Mouse (Mus musculus): Measurements from ENCODE around the gene Smc1a.

Smc1a gene

GRCm38 (mm10) chrX:152016151-152017145 lies at the start of gene Smc1a, which contains the start of gene Ribc1:
Gene Smc1a (plus strand): TSS chrX:152016428.
Gene Ribc1 (minus strand): TSS chrX:152016295.
- peak; percentile 92 for DNase-seq (ENCODE audit: low read depth, low spot score)

GRCm38 (mm10) chrX:151999006-151999710 lies 17.1 kb upstream of the Smc1a start:
- no peak for DNase-seq (ENCODE audit: low read depth, low spot score)

- no peak for DNase-seq (ENCODE audit: low read depth, low spot score)
These were observed 15.0 kb upstream of the Smc1a start for GRCm38 (mm10) chrX:152001182-152001684.

DNA sequence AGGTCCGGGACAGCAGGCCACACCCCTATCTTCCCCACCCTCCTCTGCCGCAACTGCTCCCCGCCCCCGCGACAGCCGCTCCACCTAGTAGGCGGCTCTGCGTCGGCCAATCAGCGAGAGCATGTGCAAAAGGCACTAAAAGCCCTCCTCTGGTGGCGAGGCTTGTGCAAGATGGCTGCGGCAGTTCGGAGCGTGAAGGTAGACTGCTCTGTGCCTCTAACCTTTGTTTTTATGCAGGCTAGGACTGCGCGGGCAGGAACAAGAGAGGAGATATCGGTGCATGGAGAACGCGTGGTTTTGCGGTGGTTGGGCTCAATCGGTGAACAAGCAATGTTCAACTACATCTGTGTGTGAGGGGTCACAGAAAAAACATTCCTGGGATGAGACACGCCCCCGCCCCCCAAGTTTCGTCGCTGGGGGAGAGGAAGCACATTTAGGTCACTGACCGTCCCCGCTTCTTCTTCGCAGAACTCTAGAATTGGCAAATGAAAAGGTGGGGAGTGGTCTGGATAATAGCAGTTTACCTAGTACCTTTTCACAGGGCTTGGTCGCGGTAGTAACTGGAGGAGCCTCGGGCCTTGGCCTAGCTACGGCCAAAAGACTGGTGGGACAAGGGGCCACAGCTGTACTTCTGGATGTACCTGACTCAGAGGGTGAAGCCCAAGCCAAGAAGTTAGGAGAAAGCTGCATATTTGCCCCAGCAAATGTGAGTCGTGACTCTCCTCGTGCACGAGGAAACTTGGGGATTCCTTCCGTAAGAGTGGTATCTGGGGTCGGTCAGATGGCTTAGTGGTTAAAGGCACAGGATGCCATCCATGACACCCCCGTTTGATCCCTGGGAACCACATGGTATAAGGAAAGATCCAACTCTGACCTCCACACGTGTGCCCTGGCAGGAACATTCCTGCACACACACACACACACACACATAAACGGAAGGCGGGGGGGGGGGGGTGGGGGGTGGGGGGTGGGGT lies 14.2 kb upstream of the Smc1a start, which contains the start of gene Hsd17b10:
Gene Hsd17b10, plus strand, starts transcription at position 109 of the 974 bp plus-strand sequence.
- DNase-seq (ENCODE audit: low read depth, low spot score): peak; percentile 71

- DNase-seq (ENCODE audit: low read depth, low spot score): no peak
These were observed 13.4 kb upstream of the Smc1a start for GRCm38 (mm10) chrX:152002865-152003264.

DNA sequence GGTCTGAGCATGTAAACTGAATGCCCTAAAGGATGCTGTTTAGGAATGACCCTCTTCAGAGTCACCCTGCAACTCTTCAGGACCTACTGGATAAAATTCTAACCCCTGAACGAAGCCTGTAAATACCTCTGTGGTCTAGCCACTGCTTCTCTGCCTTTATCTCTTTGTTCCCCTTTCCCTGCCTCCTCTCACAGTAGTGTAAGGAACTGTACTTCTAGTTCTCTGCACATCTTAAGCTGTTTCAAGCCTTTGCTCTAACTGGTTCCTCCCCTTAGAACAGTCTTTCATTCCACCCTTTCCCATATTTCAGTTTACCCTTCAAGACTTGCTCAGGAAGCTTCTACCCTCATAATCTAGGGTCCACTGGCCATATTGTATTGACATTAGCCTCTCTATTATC lies 8.4 kb upstream of the Smc1a start:
- DNase-seq (ENCODE audit: low read depth, low spot score): no peak

- peak; percentile 23 for DNase-seq (ENCODE audit: low read depth, low spot score)
These were observed 477 bp upstream of the Smc1a start for GRCm38 (mm10) chrX:152015752-152016150.

DNA sequence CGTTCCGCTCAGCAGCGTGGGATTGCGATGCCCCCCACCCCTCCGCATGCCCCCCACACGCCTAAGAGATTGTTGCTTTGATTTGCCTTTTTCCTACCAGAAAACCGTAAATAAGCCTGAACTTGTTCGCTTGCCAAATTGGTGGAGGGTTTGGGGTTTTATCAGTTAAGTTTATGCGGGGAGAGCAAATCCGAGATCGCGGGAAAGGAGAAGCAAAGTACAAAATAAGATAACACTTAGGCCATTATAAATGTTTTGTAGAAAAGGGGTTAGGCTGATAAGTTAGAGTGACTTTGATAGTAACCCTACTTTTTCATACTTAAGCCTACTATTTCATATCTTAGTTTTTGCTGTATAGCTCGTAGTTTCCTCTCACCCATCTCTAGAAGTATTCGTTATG lies 958 bp downstream of the Smc1a start:
- DNase-seq (ENCODE audit: low read depth, low spot score): no peak

GRCm38 (mm10) chrX:152019294-152019693 lies 3.1 kb downstream of the Smc1a start:
- no peak for DNase-seq (ENCODE audit: low read depth, low spot score)

- no peak for DNase-seq (ENCODE audit: low read depth, low spot score)
These were observed 23.6 kb downstream of the Smc1a start for GRCm38 (mm10) chrX:152039865-152040264.

- no peak for DNase-seq (ENCODE audit: low read depth, low spot score)
These were observed 31.0 kb downstream of the Smc1a start for GRCm38 (mm10) chrX:152047230-152047629.

DNA sequence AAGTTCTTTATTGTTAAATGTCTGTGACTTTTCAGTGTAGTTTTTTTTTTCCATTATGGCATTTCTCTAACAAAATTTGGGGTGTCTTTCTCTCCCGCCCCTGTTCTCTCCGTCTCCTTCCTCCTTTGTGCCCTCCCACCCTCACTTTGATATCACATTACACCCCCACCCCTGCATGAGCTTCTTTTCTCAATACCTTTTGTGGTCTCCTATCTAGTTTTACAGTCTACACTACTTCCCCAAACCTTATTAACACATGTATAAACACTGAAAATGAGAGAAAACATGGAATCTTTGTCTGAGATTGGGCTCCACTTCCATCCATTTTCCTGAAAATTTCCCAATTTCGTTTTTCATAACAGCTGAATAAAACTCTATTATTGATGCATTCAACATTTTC lies 36.3 kb downstream of the Smc1a start:
- no peak for DNase-seq (ENCODE audit: low read depth, low spot score)

GRCm38 (mm10) chrX:152054094-152054493 lies 37.9 kb downstream of the Smc1a start:
- no peak for DNase-seq (ENCODE audit: low read depth, low spot score)

GRCm38 (mm10) chrX:152065674-152066073 lies 49.4 kb downstream of the Smc1a start:
- no peak for DNase-seq (ENCODE audit: low read depth, low spot score)

DNA sequence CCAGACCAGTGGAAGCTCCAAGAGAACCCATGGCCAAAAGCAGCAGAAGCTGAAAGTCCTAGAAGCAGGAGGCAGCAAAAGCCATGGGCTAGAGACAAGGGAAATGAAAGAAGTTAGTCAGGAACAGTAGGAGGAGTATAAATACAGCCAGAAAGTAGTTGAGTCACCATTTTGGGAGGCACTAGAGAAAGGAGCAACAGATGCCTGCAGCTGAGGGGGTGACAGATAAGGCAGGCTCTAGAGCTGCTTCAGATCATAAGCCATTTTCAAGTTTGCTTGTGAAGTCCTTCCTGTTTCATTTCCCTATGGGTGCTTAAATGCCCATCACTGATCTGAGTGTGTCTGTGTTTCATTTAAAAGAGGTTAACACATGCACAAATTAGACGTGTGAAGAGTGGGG lies 51.6 kb downstream of the Smc1a start:
- peak; percentile 33 for DNase-seq (ENCODE audit: low read depth, low spot score)

- DNase-seq (ENCODE audit: low read depth, low spot score): peak; percentile 80
These were observed 73.8 kb downstream of the Smc1a start for GRCm38 (mm10) chrX:152089832-152090614.

DNA sequence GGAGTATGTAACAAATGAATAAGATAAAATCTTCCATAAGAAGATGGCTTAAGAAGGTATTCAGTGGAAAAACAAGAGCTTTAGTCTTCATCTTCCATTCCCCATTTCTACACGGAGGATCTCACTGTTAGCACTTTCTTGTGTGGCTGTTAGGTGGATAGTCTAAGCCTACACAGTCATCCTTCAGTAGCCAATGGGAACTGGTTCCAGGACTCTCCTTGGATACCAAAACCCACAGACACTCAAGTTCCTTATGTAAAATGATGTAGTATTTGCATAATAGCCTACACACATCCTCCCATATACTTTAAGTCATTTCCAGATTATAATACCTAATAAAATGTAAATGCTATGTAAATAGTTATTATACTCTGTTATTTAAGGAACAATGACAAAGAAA lies 81.3 kb downstream of the Smc1a start:
- peak; percentile 15 for DNase-seq (ENCODE audit: low read depth, low spot score)
